Mouse (Mus musculus) forebrain, embryonic 14.5 days (tissue): ENCODE results near the gene Ube2z. TPM values are rescaled to one million over a fixed set of nuclear protein-coding genes. Genes with fewer than 3 reads are reported as not detected.
A peak's percentile ranks its signal among the peaks of the same experiment; 100 is the strongest.

Experiments
- ATAC-seq: fragments of 200-750 bp; cut with Nextera tagmentation; 2 replicates; pipeline ENCODE4 v1.8.0; 2017; ENCODE audit warnings: mild to moderate bottlenecking, moderate library complexity
- DNase-seq: peaks from one replicate; pipeline ENCODE4 v3.0.0-alpha.2; 2015; ENCODE audit warnings: low spot score
- H3K27ac ChIP-seq: fragments of 300-500 bp; sonication (generic); 2 replicates; pipeline ENCODE4 v1.5.1; 2014; ENCODE audit warnings: low read depth, mild to moderate bottlenecking, control low read depth, low read length, moderate library complexity
- H3K27me3 ChIP-seq: fragments of 300-500 bp; sonication (generic); replicated peaks from 2 replicates; pipeline ENCODE4 v1.6.1; 2014; ENCODE audit warnings: low read length, control low read depth, mixed read lengths; ENCODE audit not compliant: control insufficient read depth, insufficient read depth
- H3K36me3 ChIP-seq: fragments of 300-500 bp; sonication (generic); 2 replicates; pipeline ENCODE4 v1.6.1; 2014; ENCODE audit warnings: low read length, control low read depth; ENCODE audit not compliant: control insufficient read depth, insufficient read depth
- H3K4me1 ChIP-seq: fragments of 300-500 bp; sonication (generic); 2 replicates; pipeline ENCODE4 v1.6.1; 2014; ENCODE audit warnings: antibody characterized with exemption, low read length, control low read depth; ENCODE audit not compliant: control insufficient read depth, insufficient read depth
- H3K4me2 ChIP-seq: fragments of 300-500 bp; sonication (generic); 2 replicates; pipeline ENCODE4 v1.6.1; 2014; ENCODE audit warnings: mild to moderate bottlenecking, control low read depth, low read length
- H3K4me3 ChIP-seq: fragments of 300-500 bp; sonication (generic); 2 replicates; pipeline ENCODE4 v1.5.1; 2014; ENCODE audit warnings: low read depth, low read length, control low read depth
- H3K9ac ChIP-seq: fragments of 300-500 bp; sonication (generic); 2 replicates; pipeline ENCODE4 v1.6.1; 2014; ENCODE audit warnings: mild to moderate bottlenecking, low read length, control low read depth, moderate library complexity
- H3K9me3 ChIP-seq: fragments of 300-500 bp; sonication (generic); replicated peaks from 2 replicates; pipeline ENCODE4 v1.6.1; 2016; ENCODE audit warnings: low read length, control low read depth, mixed read lengths; ENCODE audit not compliant: control insufficient read depth
- WGBS: fragments of 180-500 bp; shearing (Covaris S2); extraction: QIAGEN DNeasy Blood & Tissue Kit; methylation state at CpG from one replicate; pipeline ENCODE4 v1.1.7; 2014; 5-methylcytosine and 5-hydroxymethylcytosine counted together
- polyA plus RNA-seq: library from polyadenylated mRNA; unstranded; fragments of >200 nt; fragmentation: Nextera tagmentation; extraction: Ambion mirVana; gene quantifications from 2 replicates; pipeline ENCODE4 v1.2.1, GENCODE M21; 2014

The Ube2z gene
- polyA plus RNA-seq, 1 experiment from 2014 or later: 24.9 TPM

DNA sequence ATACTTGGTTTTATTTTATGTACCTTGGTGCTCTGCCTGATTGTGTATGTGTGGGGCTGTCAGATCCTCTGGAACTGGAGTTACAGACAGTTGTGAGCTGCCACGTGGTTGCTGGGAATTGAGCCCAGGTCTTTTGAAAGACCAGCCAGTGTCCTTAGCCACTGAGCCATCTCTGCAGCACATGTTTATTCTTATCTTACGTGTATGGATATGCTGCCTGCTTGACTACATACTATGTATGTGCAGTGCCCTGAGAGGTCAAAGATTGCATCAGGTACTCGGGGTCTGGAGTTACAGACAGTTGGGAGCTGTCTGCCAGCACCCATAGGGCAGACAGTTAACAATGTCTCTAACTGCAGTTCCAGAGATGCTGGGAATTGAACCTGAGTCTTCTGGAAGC is 17.5 kb upstream of the Ube2z start:
- no peak for ATAC-seq
- Histone ChIP-seq H3K9ac (no peak overlapping the region), H3K4me2 (no peak overlapping the region), H3K36me3 (no peaks in the 10 kb centered on the region), H3K4me1 (no peaks in the 10 kb centered on the region), H3K27me3 (no peaks in the 10 kb centered on the region), H3K4me3 (no peak overlapping the region), H3K9me3 (no peaks in the 10 kb centered on the region), H3K27ac (no peak overlapping the region)
- DNase-seq: no peak
- WGBS: 71% methylated on average over 3 of the region's 3 CpGs

DNA sequence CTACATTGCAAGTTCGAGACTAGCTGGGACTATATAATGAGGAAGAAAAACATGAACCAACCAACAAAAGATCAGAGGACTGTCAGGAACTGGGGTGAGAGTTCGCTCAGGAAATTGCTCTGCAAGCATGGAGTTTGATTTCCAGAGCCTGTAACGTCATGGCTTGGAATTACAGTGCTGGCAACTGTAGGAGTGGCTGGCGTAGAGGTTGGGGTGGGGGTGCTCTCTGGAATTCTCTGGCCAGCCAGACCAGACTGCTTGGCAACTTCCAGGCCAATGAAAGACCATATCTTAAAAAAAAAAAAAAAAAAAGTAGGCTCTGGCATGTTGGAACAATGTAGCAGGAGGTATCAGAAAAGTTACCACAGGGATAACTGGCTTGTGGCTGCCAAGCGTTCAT is 15.5 kb upstream of the Ube2z start:
- WGBS: 91% methylated on average over 5 of the region's 5 CpGs
- ATAC-seq: no peak
- Histone ChIP-seq H3K4me3 (no peak overlapping the region), H3K36me3 (no peaks in the 10 kb centered on the region), H3K4me2 (no peak overlapping the region), H3K9me3 (no peaks in the 10 kb centered on the region), H3K9ac (no peak overlapping the region), H3K4me1 (no peaks in the 10 kb centered on the region), H3K27ac (no peak overlapping the region), H3K27me3 (no peaks in the 10 kb centered on the region)
- no peak for DNase-seq

DNA sequence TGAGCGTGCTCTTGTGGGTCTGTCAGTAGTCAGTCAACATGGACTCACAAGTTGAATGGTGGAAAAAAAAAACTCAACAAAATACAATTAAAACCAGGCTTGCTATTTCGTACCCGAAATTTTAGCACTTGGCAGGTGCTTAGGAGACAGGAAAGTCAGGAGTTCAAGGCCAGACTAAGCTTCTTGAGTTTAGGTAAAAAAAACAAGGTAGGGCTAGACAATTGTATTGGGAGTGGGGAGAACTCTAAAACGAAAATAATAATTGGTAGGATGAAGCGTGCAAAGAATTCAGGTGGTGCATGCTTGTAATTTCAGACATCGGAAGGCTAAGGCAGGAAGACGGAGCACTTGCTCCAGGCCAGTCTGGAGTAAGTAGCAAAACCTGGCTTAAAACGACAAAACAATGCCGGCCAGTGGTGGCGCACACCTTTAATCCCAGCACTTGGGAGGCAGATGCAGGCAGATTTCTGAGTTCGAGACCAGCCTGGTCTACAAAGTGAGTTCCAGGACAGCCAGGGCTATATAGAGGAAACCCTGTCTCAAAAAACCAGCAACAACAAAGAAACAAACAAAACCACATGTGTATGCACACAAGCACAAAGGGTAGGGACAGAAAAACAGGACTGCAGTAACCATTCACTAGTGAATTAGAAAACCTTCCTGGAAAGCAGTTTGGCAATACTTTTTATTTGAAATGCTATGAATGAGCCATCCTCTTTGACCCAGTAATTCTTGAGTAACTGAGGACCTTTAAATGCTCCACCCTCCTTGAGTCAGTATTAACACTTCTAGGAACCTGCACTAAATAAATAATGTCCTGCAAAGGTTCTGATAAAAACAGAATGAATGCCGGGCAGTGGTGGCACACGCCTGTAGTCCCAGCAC is 11.3 kb upstream of the Ube2z start:
- WGBS: 69% methylated on average over 13 of the region's 13 CpGs
- DNase-seq (no peak), ATAC-seq (no peak)
- no peaks in the 10 kb centered on the region for H3K9me3 ChIP-seq
- peak overlapping the region; percentile 41 for H3K4me2 ChIP-seq
- H3K9ac ChIP-seq: peak overlapping the region; percentile 33
- peaks cover 13% of the 10 kb centered on the region for H3K36me3 ChIP-seq
- no peak overlapping the region for H3K27ac ChIP-seq
- peak overlapping the region; percentile 66 for H3K4me3 ChIP-seq
- peaks cover 8% of the 10 kb centered on the region for H3K4me1 ChIP-seq
- H3K27me3 ChIP-seq: no peaks in the 10 kb centered on the region

DNA sequence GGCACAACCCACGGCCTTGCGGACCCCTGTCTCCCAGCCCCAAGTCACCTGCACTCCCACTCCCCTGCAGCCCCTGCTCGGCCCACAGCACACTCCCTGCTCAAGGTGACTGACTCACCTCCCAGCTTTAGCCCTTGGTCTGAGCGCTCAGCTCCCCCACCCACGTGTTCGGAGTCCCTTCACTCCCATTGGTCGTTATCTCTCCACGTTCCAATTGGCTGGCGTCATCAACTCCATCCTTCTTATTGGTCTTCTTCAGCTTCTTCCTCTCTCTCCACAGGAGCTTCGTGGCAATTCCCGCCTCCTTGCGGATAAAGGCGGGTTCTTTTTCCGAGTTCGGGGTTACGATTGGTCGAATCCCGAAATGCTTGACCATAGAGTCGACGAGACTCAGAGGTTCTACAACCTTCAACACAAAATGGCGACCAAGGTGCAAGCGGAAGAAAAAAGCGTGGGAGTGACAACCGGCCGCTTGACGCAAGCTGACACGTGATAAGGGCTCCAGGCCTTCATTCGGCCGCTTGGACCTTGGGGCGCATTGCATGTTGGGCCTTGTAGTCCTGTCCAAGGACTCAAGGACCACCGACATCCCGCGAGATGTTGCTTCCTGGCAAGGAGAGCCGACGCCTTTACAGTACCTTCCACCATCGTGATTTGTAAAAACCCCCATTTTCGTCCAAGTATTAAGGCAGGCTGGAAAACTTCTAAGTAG is 10.5 kb upstream of the Ube2z start, which contains the start of gene Atp5g1:
Gene Atp5g1, minus strand, starts transcription at position 162 of the 712 bp plus-strand sequence.
- peak; percentile 97 for ATAC-seq
- peak within 1 kb of the TSS; percentile 66 for H3K4me3 ChIP-seq
- H3K27ac ChIP-seq: peak within 1 kb of the TSS; percentile 41; the same call in 1 of the 2 replicates
- H3K27me3 ChIP-seq: no peaks in the 10 kb centered on the region
- DNase-seq: peak; percentile 100
- under 1% methylated on average over 37 of the region's 37 CpGs for WGBS
- peaks cover 21% of the 10 kb centered on the region for H3K36me3 ChIP-seq
- peaks cover 8% of the 10 kb centered on the region for H3K4me1 ChIP-seq
- peak within 1 kb of the TSS; percentile 76 for H3K9ac ChIP-seq
- H3K9me3 ChIP-seq: no peaks in the 10 kb centered on the region
- peak within 1 kb of the TSS; percentile 92 for H3K4me2 ChIP-seq

DNA sequence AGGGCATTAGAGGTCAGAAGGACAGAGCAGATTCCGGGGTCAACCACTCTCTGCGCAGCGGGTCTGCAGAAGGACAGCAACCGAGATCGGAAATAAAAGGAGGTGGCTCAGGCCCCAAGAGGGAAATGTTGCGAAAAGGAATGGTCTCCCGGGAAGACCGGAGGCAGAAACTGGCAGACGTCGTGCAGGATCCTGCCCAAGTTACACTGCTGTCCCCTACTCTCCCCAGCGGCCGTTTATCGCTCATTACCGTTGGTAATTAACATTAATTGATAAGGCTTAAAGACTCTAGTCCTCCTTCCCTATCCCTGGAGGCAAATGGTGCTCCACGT is 10.0 kb upstream of the Ube2z start:
- peak overlapping the region; percentile 41; the same call in 1 of the 2 replicates for H3K27ac ChIP-seq
- H3K4me1 ChIP-seq: peaks cover 8% of the 10 kb centered on the region
- 1% methylated on average over 15 of the region's 15 CpGs for WGBS
- H3K9me3 ChIP-seq: no peaks in the 10 kb centered on the region
- H3K4me2 ChIP-seq: peak overlapping the region; percentile 92
- peak overlapping the region; percentile 76 for H3K9ac ChIP-seq
- no peaks in the 10 kb centered on the region for H3K27me3 ChIP-seq
- DNase-seq: no peak
- peak overlapping the region; percentile 66 for H3K4me3 ChIP-seq
- no peak for ATAC-seq
- peaks cover 25% of the 10 kb centered on the region for H3K36me3 ChIP-seq

DNA sequence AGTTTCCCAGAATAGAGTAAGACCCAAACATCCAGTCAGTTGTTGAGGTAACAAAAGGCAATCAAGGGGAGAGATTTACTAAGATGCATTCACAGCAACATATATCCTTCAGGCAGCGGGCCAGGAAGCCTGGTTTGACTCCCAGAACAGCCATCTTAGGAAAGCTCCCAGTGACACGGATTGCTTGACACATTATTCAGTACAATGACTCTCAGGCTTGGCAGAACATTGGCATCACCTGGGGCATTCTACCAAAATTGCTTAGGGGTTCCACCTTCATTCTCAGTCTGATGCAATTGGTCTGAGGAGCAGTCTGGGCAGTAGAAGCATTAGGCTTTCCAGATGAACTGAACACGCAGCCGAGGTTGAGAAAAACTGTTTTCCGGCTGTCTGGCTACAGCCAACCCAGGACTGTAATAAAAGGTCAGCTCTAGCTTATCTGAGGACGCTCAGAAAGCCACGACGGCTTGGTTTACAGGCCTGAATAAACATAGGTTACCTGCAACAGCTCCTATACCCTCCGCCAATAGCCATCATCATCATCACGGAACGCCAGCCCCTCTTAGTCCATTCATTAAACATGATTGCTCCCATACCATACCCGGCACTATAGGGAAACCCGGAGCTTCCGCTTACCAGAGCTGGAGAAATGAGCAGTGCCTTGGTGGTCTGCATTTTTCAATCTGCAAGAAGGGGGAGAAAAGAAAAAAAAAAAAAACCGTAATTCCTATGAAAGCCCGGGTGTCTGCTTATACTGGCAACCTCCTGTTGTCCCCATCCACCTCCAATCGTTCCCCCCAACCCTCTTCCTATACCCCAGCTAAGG is 9.4 kb upstream of the Ube2z start:
- H3K4me2 ChIP-seq: peak overlapping the region; percentile 92
- peaks cover 26% of the 10 kb centered on the region for H3K36me3 ChIP-seq
- peak overlapping the region; percentile 41; the same call in 1 of the 2 replicates for H3K27ac ChIP-seq
- no peaks in the 10 kb centered on the region for H3K9me3 ChIP-seq
- H3K9ac ChIP-seq: peak overlapping the region; percentile 76
- ATAC-seq (no peak), DNase-seq (no peak)
- 24% methylated on average over 17 of the region's 17 CpGs for WGBS
- H3K27me3 ChIP-seq: no peaks in the 10 kb centered on the region
- peak overlapping the region; percentile 66 for H3K4me3 ChIP-seq
- peaks cover 8% of the 10 kb centered on the region for H3K4me1 ChIP-seq

DNA sequence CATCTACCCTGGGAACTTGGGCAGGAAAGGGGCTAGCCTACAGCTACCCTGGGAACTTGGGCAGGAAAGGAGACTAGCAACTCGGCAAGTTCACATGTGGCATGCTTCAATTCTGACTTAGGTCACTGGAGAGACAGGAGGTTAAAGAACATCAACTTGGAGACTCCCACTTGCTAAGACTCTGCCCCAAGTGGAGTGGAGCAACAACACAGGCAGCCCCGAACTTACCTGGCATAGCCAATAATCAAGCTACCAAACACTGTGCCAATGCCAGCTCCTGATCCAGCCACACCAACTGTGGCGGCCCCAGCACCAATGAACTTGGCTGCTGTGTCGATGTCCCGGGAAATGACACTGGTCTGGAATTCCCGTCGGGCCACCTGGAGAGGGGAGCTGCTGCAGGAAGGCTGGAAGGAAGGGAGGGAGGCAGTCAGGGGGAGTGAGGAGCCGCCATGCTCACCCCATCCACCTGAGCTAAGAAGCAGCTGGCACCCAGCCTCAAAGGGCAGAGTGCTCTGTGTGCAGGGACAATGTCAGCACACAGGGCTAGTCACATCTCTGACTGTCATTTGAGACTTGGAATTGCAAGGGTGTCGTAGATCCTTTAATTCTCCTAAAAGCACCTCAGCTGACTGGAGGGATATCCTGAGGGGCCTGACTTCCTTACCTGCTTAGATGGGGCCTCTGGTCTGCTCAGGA is 8.3 kb upstream of the Ube2z start:
- H3K4me1 ChIP-seq: peaks cover 8% of the 10 kb centered on the region
- H3K9ac ChIP-seq: no peak overlapping the region
- H3K4me2 ChIP-seq: no peak overlapping the region
- no peaks in the 10 kb centered on the region for H3K27me3 ChIP-seq
- ATAC-seq (no peak), DNase-seq (no peak)
- H3K36me3 ChIP-seq: peaks cover 26% of the 10 kb centered on the region
- no peaks in the 10 kb centered on the region for H3K9me3 ChIP-seq
- WGBS: 86% methylated on average over 6 of the region's 9 CpGs
- H3K4me3 ChIP-seq: no peak overlapping the region
- H3K27ac ChIP-seq: no peak overlapping the region

DNA sequence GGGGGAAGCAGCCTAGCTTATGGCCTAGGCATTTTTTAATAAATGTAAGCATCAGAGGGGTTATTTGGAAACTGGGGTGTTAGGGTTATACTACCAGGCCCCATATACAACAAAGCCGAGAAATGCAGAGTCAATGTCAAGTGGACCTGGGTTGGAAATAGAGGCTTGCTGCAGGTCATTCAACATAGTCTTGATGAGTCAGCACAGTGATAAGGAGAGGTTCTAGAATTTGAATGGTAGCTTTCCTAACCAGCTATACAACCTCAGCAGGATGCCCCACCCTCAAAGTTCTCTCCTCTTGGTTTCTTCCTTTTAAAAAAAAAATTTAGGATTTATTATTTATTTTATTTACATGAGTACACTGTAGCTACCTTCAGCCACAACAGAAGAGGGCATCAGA is 5.8 kb upstream of the Ube2z start:
- Histone ChIP-seq H3K4me3 (no peak overlapping the region), H3K27me3 (no peaks in the 10 kb centered on the region), H3K36me3 (peaks cover 26% of the 10 kb centered on the region), H3K9me3 (no peaks in the 10 kb centered on the region), H3K4me1 (peaks cover 8% of the 10 kb centered on the region), H3K27ac (no peak overlapping the region), H3K9ac (no peak overlapping the region), H3K4me2 (no peak overlapping the region)
- WGBS: 100% methylated on average over 1 of the region's 1 CpGs
- ATAC-seq (no peak), DNase-seq (no peak)
